Mouse (Mus musculus): Measurements from ENCODE around the gene Abhd12b. TPM values are rescaled to one million over a fixed set of nuclear protein-coding genes. Genes with fewer than 3 reads are reported as not detected.
A peak's percentile ranks its signal among the peaks of the same experiment; 100 is the strongest.

Gene Abhd12b
- total RNA-seq (2015; ENCODE audit: low replicate concordance) (not detected in 2 replicates), total RNA-seq (2017; ENCODE audit: low replicate concordance) (not detected in 2 replicates)

- no peak for ATAC-seq (replicated peaks; ENCODE audit: low FRiP score, poor library complexity, severe bottlenecking)
Measured at GRCm38 (mm10) chr12:70153842-70154241, at the start of gene Abhd12b. Gene Abhd12b (plus strand): TSS chr12:70154142.

DNA sequence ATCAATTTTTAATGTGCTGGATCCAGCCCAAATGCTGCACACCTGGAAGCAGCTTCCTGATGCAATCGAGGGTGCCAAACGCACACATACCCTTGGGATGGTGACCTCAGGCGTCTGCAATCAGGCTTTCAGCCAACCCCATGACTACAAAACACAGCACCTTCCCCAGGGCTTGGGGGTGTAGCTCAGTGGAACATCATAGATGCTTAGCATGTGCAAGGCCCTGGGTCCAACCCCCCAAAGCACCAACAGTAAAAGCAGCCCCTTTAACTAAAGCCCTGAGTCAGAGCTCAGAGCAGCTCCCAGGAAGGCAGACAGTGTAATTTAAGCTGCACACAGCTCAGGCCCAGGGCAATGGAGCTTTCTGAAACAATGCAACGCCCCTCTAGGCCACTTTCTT lies 49.7 kb upstream of the Abhd12b start:
- no peak for ATAC-seq (replicated peaks; ENCODE audit: low FRiP score, poor library complexity, severe bottlenecking)

GRCm38 (mm10) chr12:70104776-70105420 lies 49.0 kb upstream of the Abhd12b start:
- no peak for ATAC-seq (replicated peaks; ENCODE audit: low FRiP score, poor library complexity, severe bottlenecking)

DNA sequence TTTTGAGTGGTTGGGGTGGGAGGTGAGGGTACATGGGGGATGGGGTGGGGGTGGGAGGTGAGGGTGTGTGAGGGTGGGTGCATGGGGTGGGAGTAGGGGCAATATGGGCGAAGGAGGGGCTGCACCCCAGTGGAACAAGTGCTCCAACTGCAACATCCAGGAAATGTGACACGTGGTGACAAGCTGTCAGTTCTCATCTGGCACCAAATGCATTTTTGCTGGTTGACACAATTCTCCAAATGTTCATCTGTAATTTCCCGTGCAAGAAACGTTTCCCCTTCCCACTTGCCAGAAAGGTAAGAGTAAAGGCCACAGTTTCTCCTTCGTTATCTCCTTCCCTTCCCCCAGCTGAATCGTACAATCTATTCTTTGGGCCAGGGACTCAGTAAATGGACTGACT lies 48.1 kb upstream of the Abhd12b start:
- no peak for ATAC-seq (replicated peaks; ENCODE audit: low FRiP score, poor library complexity, severe bottlenecking)

DNA sequence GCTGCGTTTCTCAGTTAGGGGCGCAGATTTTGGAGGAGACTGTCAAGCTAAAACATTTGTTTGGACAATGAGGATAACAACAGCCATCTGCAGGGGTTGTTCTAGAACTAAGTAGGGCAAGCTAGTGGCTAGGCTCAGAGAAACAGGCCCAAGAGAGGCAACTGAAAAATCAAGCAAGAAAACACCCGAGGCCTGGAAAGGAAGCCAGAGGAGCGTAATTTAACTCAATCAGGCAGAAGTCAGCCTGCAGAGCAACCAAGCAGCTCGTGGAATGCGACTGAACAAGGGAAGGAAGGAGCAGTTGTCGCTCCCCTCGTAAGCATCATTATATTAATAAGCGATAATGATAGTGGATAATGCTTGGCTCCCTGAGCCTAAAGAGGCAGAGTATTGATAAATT lies 47.4 kb upstream of the Abhd12b start:
- ATAC-seq (replicated peaks; ENCODE audit: low FRiP score, poor library complexity, severe bottlenecking) = no peak

- no peak for ATAC-seq (replicated peaks; ENCODE audit: low FRiP score, poor library complexity, severe bottlenecking)
Measured at GRCm38 (mm10) chr12:70108104-70108503, 45.8 kb upstream of the Abhd12b start.

DNA sequence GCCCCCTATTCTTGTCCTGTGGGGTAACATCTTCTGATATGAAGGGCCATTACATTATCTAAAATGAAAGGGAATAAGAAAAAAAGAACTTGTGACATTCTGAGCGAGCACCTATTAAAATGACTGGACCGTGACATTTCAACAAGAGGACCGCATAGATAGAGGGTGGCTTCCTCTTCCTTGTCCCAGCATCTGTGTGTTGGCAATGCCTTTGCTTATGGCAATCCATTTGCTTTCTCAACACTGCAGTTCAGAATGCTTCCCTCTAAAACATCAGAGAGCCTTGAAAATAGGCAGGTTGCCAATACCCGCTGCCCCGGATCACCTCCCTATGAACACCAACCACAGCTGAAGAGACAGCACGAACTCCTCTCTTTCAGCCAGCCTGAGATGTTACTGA lies 44.0 kb upstream of the Abhd12b start:
- ATAC-seq (replicated peaks; ENCODE audit: low FRiP score, poor library complexity, severe bottlenecking) = no peak

- ATAC-seq (replicated peaks; ENCODE audit: low FRiP score, poor library complexity, severe bottlenecking) = no peak; the same call in 1 of the 2 replicates
Measured at GRCm38 (mm10) chr12:70110375-70111116, 43.4 kb upstream of the Abhd12b start.

DNA sequence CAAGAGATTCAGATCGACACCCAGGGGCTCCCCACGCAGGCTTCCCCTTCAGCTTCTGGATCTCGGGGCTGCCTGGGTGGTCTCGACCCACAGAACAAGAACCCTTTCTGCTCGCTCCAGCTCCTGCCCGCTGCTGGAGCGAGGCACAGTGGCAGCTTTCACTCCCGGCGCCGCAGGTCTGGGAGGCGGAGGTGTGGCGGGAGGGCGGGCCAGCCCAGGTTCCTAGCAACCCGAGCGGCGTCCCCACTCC lies 42.9 kb upstream of the Abhd12b start:
- peak; percentile 46 for ATAC-seq (replicated peaks; ENCODE audit: low FRiP score, poor library complexity, severe bottlenecking)

DNA sequence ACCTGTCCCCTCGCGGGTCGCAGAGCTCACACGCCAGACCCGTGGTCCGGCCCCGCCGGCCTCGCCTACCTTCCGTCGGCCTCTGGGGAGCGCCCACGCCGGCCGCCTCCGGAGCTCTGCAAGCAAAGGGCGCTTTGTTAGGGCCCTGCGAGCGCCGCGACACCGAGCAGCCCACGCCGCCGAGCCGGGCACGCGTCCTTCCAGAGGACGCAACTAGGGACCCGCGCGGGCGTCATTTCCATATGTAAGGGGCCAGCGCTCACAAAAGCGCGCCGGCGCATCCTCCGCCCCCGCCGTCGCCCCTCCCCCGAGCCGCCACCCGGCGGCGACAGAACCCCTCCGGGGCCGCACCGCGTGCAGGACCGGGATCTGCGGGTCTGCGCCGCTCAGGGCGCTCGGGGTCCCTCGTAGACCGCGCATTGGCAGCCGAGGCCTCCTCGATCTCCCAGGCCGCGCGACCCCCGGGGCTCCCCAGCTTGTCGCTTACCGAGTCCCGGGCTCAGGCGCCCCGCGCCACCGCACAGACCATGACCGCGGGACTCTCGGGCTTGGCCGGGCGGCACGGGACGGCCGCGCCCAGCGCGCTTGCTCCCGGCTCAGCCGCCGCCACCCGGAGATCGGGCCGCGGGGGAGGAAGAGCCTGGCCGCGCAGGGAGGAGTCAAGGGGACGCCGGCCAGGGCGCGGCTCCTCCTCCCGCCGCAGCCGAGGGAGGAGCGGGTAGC lies 42.4 kb upstream of the Abhd12b start:
- peak; percentile 96 for ATAC-seq (replicated peaks; ENCODE audit: low FRiP score, poor library complexity, severe bottlenecking)

DNA sequence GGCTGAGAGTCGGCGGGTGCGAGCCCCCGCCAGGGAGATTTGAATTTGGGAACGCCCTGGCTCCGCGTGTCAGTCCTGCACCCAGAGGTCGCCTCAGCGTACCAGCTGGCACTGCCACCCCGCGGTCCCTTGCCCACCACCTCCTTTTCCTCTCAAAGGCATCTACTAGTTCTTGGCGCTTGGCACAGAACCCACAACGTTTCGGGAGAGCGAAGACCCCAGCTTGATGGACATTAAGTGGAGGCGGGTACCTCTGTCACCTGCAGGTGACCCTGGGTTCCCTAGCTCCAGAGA lies 41.9 kb upstream of the Abhd12b start:
- ATAC-seq (replicated peaks; ENCODE audit: low FRiP score, poor library complexity, severe bottlenecking) = no peak

- no peak for ATAC-seq (replicated peaks; ENCODE audit: low FRiP score, poor library complexity, severe bottlenecking)
Measured at GRCm38 (mm10) chr12:70113351-70113750, 40.6 kb upstream of the Abhd12b start, which contains the start of gene Nin. Gene Nin (minus strand): TSS chr12:70113717.

DNA sequence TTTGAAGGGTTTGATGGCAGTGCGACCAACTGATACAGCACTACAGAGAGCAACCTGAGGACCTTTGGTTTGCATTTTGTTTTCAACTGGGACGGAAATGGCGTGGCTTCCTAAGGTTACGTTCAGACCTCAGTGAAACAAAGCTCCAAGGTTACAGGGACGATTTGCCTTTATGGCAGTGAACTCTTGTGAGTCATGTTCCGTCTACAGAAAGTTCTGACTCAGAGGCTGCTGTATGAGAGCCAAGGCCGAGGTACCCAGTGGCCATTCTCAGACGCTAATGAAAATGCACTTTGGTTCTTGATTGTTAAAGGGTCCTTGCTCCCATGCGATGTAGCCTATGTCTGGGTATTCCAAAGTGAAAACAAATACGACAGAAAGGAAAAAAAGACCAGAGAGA lies 36.8 kb upstream of the Abhd12b start:
- ATAC-seq (replicated peaks; ENCODE audit: low FRiP score, poor library complexity, severe bottlenecking) = no peak

GRCm38 (mm10) chr12:70118721-70119345 lies 35.1 kb upstream of the Abhd12b start:
- no peak for ATAC-seq (replicated peaks; ENCODE audit: low FRiP score, poor library complexity, severe bottlenecking)

DNA sequence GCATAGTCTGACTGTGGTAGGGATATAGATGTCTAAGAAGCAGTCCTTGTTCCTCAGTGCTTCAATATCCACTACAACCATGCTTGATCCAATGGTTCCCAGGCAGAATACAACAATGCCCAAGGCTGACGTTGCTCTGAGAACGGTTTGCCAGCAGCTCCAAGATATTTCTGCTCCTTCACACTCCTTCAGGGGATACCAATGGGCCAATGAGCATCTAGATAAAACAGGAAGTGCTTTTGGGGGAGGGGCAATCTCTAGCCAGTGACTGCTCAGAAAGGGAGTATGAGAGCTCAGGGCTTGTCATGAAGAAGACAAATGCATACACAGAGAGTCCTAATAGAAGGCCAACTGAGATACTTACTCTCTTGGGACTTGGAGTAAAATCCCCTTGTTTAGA lies 34.4 kb upstream of the Abhd12b start:
- ATAC-seq (replicated peaks; ENCODE audit: low FRiP score, poor library complexity, severe bottlenecking) = no peak

DNA sequence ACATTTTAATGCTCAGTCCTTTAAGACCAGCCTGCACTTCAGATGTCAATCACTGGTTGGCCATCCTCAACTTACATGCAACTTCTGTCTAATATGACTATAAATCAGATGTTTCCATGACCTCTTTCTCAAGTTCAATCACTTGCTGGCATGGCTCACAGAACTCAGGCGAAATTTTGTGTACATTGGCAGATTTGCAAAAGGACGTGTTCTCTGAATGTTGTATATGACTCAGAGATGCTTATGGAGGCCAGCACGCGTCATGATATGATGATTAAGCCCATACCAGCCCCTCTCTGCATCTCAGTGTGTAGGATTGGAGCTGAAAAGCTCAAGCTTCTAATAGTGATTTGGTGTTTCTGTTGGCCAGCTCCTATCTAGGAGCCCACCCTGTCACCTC lies 27.3 kb upstream of the Abhd12b start:
- ATAC-seq (replicated peaks; ENCODE audit: low FRiP score, poor library complexity, severe bottlenecking) = no peak

- ATAC-seq (replicated peaks; ENCODE audit: low FRiP score, poor library complexity, severe bottlenecking) = no peak
Measured at GRCm38 (mm10) chr12:70129105-70129504, 24.8 kb upstream of the Abhd12b start.

GRCm38 (mm10) chr12:70131042-70131675 lies 22.8 kb upstream of the Abhd12b start:
- ATAC-seq (replicated peaks; ENCODE audit: low FRiP score, poor library complexity, severe bottlenecking) = no peak

GRCm38 (mm10) chr12:70134627-70135235 lies 19.2 kb upstream of the Abhd12b start:
- no peak for ATAC-seq (replicated peaks; ENCODE audit: low FRiP score, poor library complexity, severe bottlenecking)

GRCm38 (mm10) chr12:70136185-70136756 lies 17.7 kb upstream of the Abhd12b start:
- no peak for ATAC-seq (replicated peaks; ENCODE audit: low FRiP score, poor library complexity, severe bottlenecking)
